Mouse (Mus musculus): ENCODE measurements around the gene Grwd1. TPM values are rescaled to one million over a fixed set of nuclear protein-coding genes. Genes with fewer than 3 reads are reported as not detected.

The Grwd1 gene
- polyA plus RNA-seq, 1 experiment from 2014 or later, result 67.9 TPM

DNA sequence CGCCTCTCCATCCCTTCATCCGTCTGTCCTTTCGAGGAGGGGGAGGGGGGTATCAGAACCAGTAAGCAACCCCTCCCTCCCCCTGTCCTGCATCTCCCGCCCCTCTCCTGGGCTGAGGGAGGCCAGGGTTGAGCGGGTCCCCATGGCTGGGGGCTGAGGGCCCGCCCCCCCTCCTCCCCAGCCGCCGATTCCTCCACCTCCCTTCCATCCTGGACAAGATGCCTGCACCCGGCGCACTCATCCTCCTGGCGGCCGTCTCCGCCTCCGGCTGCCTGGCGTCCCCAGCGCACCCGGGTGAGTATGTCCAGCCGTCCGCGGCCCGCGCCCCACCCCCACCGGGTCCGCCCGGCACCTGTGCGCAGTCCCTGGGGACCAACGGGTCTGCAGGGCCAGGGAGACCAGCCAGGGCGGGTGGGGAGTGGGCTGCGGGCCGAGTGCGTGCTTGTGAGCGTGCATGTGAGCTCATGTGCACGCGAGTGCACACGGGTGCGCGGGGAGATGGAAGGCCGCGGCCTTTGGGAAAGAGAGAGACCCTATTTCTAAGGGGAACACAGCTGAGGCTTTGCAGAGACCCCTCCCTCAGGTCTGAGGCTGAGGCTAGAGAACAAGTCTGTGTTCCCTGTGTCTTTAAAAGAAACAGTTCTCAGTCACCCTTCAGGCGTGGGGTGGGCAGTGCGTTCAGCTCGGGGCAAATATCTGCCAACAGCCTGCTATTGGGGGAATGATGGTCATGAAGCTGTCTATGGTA lies 45.2 kb downstream of the Grwd1 start:
- Histone ChIP-seq H3K4me3 (ENCODE audit: low read depth, low read length) (peak overlapping the region; percentile 71), H3K27ac (ENCODE audit: low read depth, low read length) (peak overlapping the region; percentile 85), H3K9me3 (ENCODE audit: control insufficient read depth, low read length) (no peaks in the 10 kb centered on the region), H3K9ac (ENCODE audit: low read length) (peak overlapping the region; percentile 82), H3K27me3 (ENCODE audit: control insufficient read depth, insufficient read depth, low read length) (peaks cover 2% of the 10 kb centered on the region; the same call in 1 of the 2 replicates), H3K36me3 (ENCODE audit: control insufficient read depth, insufficient read depth, low read length) (peaks cover 13% of the 10 kb centered on the region), H3K4me2 (peak overlapping the region; percentile 79), H3K4me1 (ENCODE audit: control insufficient read depth, insufficient read depth, low read length) (peaks cover 21% of the 10 kb centered on the region)
- DNase-seq (ENCODE audit: low spot score, missing footprints) (no peak), ATAC-seq (ENCODE audit: low FRiP score) (peak; percentile 65)
- WGBS, result under 1% methylated on average over 35 of the region's 42 CpGs

DNA sequence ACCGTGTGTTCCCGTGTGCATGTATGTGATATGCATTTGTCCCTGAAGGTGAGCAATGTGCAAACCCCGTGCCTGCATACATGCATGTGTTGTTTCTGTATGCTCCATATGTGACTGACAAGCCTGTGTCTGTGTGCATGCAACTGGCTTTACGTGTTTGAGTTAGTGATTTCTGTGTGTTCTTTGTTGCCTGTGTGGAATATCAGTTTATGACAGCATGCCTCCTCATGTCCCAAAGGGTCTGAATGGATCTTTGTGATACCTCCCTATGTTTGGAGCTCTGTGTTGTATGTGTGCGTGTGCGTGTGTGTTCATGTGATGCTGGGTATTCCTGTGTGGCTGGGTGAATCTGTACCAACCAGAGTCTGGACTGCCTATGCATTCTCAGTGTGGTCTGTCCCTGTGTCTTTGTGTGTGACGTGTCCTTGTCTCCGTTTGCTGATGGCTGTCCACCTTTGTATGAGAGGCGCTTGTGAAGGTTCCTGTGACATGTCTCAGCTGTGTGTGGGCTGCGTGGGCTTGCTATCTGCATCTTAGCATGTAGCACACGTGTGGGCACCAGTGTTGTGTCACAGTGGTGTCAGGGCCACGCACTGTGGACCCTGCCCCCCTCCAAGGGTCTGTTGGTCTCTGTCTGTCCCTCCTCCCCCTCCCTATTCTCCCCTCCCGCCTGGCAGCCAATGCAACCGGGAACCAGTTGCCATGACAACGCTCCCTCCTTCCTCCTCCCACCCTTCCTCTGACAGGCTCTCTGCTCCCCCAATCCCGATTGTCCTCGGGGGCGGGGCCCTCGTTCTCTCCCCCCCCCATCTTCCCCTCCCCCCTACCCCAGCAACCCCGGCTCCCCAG lies 46.0 kb downstream of the Grwd1 start, which contains the start of gene Sult2b1:
TSS of gene Sult2b1 (minus strand) at position 146 of the 849 bp plus-strand sequence.
- H3K27ac ChIP-seq (ENCODE audit: low read depth, low read length), result peak within 1 kb of the TSS; percentile 85
- DNase-seq (ENCODE audit: low spot score, missing footprints) (peak; percentile 98), ATAC-seq (ENCODE audit: low FRiP score) (peak; percentile 71)
- no peaks in the 10 kb centered on the region for H3K9me3 ChIP-seq (ENCODE audit: control insufficient read depth, low read length)
- H3K9ac ChIP-seq (ENCODE audit: low read length), result peak within 1 kb of the TSS; percentile 82
- peaks cover 21% of the 10 kb centered on the region for H3K4me1 ChIP-seq (ENCODE audit: control insufficient read depth, insufficient read depth, low read length)
- 24% methylated on average over 20 of the region's 20 CpGs for WGBS
- peak within 1 kb of the TSS; percentile 79 for H3K4me2 ChIP-seq
- peak within 1 kb of the TSS; percentile 71 for H3K4me3 ChIP-seq (ENCODE audit: low read depth, low read length)
- H3K27me3 ChIP-seq (ENCODE audit: control insufficient read depth, insufficient read depth, low read length), result peaks cover 2% of the 10 kb centered on the region; the same call in 1 of the 2 replicates
- H3K36me3 ChIP-seq (ENCODE audit: control insufficient read depth, insufficient read depth, low read length), result peaks cover 6% of the 10 kb centered on the region

DNA sequence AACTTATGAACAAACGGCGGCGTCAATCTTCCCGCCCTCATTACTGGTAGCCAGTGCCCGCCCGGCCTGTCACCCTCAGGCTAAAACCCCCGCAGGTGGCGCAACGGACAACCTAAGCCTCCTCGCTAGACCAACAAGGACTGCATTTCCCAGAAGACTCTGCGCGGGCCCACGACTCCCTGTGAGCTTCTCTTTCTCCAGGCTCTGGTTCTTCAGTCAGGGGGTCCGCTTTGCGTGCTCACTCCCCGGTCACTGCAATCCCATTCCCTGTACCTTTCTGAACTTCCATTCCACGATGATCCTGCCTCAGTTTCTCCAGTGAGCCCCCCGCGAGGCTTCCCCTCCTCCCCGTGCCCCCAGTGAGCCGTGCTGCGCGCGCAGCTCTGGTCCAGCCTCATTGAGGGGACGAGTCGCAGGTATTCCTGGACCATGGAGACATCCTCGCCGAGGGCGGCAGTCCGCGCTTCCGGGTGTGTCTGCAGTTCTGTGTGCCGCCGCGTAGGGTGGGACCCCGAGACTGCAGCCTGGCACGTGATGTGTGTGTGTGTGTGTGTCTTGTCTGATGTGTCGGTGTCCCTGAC lies 47.1 kb downstream of the Grwd1 start, which contains the start of gene Lmtk3:
TSS of gene Lmtk3 (plus strand) at position 228 of the 581 bp plus-strand sequence.
- Histone ChIP-seq H3K27me3 (ENCODE audit: control insufficient read depth, insufficient read depth, low read length) (peaks cover 2% of the 10 kb centered on the region; the same call in 1 of the 2 replicates), H3K4me2 (peak within 1 kb of the TSS; percentile 79), H3K4me3 (ENCODE audit: low read depth, low read length) (peak within 1 kb of the TSS; percentile 71), H3K4me1 (ENCODE audit: control insufficient read depth, insufficient read depth, low read length) (peaks cover 24% of the 10 kb centered on the region), H3K9ac (ENCODE audit: low read length) (peak within 1 kb of the TSS; percentile 82), H3K27ac (ENCODE audit: low read depth, low read length) (peak within 1 kb of the TSS; percentile 85), H3K9me3 (ENCODE audit: control insufficient read depth, low read length) (no peaks in the 10 kb centered on the region), H3K36me3 (ENCODE audit: control insufficient read depth, insufficient read depth, low read length) (peaks cover 3% of the 10 kb centered on the region; the same call in 1 of the 2 replicates)
- peak; percentile 97 for DNase-seq (ENCODE audit: low spot score, missing footprints)
- ATAC-seq (ENCODE audit: low FRiP score), result peak; percentile 23
- WGBS, result 0% methylated on average over 38 of the region's 38 CpGs

DNA sequence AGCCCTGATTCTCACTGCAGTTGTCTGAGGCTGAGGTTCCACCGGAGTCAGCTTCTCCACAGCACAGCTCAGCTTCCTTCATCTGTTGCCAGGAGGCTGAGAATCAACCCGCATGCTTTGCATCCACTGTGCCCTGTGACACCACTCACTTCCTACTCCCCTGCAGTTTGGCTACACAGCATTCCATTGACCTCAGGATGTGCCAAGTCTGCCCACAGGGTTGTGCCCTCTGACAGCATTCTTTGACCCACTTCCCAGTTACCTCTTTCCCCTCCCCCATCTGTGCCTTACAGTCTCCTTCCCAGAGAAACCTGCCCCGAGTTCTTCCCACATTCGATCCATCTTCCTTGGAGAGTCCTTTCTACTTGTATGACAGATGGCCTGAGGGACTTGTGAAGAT lies 48.5 kb downstream of the Grwd1 start:
- ATAC-seq (ENCODE audit: low FRiP score) (no peak), DNase-seq (ENCODE audit: low spot score, missing footprints) (peak; percentile 64)
- H3K9ac ChIP-seq (ENCODE audit: low read length), result no peak overlapping the region
- no peak overlapping the region for H3K4me3 ChIP-seq (ENCODE audit: low read depth, low read length)
- WGBS, result 74% methylated on average over 4 of the region's 4 CpGs
- no peak overlapping the region for H3K4me2 ChIP-seq
- H3K27ac ChIP-seq (ENCODE audit: low read depth, low read length), result no peak overlapping the region
- H3K27me3 ChIP-seq (ENCODE audit: control insufficient read depth, insufficient read depth, low read length), result peaks cover 2% of the 10 kb centered on the region; the same call in 1 of the 2 replicates
- no peaks in the 10 kb centered on the region for H3K36me3 ChIP-seq (ENCODE audit: control insufficient read depth, insufficient read depth, low read length)
- peaks cover 23% of the 10 kb centered on the region for H3K4me1 ChIP-seq (ENCODE audit: control insufficient read depth, insufficient read depth, low read length)
- H3K9me3 ChIP-seq (ENCODE audit: control insufficient read depth, low read length), result no peaks in the 10 kb centered on the region

DNA sequence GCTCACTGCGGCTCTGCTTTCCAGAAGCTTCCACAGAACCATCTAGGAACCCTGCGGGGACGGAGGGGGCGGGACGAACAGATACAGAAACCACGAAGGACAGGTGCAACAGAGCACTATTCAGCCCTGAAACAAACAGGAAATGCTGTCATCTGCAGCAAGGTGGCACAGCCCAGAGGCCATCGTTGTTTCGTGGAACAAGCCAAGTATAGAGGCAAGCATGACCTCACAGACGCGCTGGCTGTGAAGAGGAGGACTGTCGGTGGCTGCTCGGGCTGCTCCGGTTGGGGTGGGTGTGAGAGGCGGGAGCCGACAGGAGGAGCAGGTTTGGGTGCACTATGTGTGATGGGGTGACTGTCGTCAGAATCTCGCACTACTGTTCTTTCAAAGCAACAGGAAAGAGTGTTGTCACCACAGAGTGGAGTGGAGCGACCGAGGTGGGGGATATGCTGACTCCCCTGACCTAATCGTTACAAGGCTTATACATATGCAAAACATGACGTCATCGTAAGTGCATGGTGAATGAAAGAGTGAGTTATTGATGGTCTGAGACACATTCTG lies 51.6 kb downstream of the Grwd1 start:
- no peaks in the 10 kb centered on the region for H3K9me3 ChIP-seq (ENCODE audit: control insufficient read depth, low read length)
- H3K9ac ChIP-seq (ENCODE audit: low read length), result 0 out of 2 replicates have a peak overlapping the region, but pooled peaks have one; percentile 18
- no peak overlapping the region for H3K27ac ChIP-seq (ENCODE audit: low read depth, low read length)
- DNase-seq (ENCODE audit: low spot score, missing footprints) (peak; percentile 87), ATAC-seq (ENCODE audit: low FRiP score) (no peak)
- no peak overlapping the region; the same call in 1 of the 2 replicates for H3K4me3 ChIP-seq (ENCODE audit: low read depth, low read length)
- no peaks in the 10 kb centered on the region for H3K27me3 ChIP-seq (ENCODE audit: control insufficient read depth, insufficient read depth, low read length)
- peaks cover 7% of the 10 kb centered on the region for H3K4me1 ChIP-seq (ENCODE audit: control insufficient read depth, insufficient read depth, low read length)
- no peaks in the 10 kb centered on the region for H3K36me3 ChIP-seq (ENCODE audit: control insufficient read depth, insufficient read depth, low read length)
- peak overlapping the region; percentile 27 for H3K4me2 ChIP-seq
- WGBS, result 29% methylated on average over 22 of the region's 22 CpGs

- DNase-seq (ENCODE audit: low spot score, missing footprints) (no peak), ATAC-seq (ENCODE audit: low FRiP score) (no peak)
- Histone ChIP-seq H3K9ac (ENCODE audit: low read length) (no peak overlapping the region), H3K4me2 (no peak overlapping the region), H3K4me1 (ENCODE audit: control insufficient read depth, insufficient read depth, low read length) (peaks cover 3% of the 10 kb centered on the region; the same call in 1 of the 2 replicates), H3K27me3 (ENCODE audit: control insufficient read depth, insufficient read depth, low read length) (no peaks in the 10 kb centered on the region), H3K9me3 (ENCODE audit: control insufficient read depth, low read length) (no peaks in the 10 kb centered on the region), H3K4me3 (ENCODE audit: low read depth, low read length) (no peak overlapping the region), H3K27ac (ENCODE audit: low read depth, low read length) (no peak overlapping the region), H3K36me3 (ENCODE audit: control insufficient read depth, insufficient read depth, low read length) (no peaks in the 10 kb centered on the region)
- WGBS, result 83% methylated on average over 7 of the region's 7 CpGs
Observed at GRCm38 (mm10) chr7:45775237-45775636, 55.5 kb downstream of the Grwd1 start.

Other genes starting within 250 kb of the Grwd1 start
- gene Fgf21, start 215.5 kb downstream of the Grwd1 start, polyA plus RNA-seq (2014; fragmentation: Nextera tagmentation; extraction: Ambion mirVana), result not detected in 2 replicates
- gene Fut1, start 213.7 kb downstream of the Grwd1 start, polyA plus RNA-seq (2014; fragmentation: Nextera tagmentation; extraction: Ambion mirVana), result not detected in 2 replicates
- 0.10 and 0.29 TPM in 2 replicates for gene Izumo1, start 209.1 kb downstream of the Grwd1 start, polyA plus RNA-seq (2014; fragmentation: Nextera tagmentation; extraction: Ambion mirVana)
- 4.0 and 4.7 TPM in 2 replicates for gene Rasip1, start 203.5 kb downstream of the Grwd1 start, polyA plus RNA-seq (2014; fragmentation: Nextera tagmentation; extraction: Ambion mirVana)
- gene Mamstr, start 191.0 kb downstream of the Grwd1 start, polyA plus RNA-seq (2014; fragmentation: Nextera tagmentation; extraction: Ambion mirVana), result 1.8 and 2.1 TPM in 2 replicates
- gene Fut2, start 164.6 kb downstream of the Grwd1 start, polyA plus RNA-seq (2014; fragmentation: Nextera tagmentation; extraction: Ambion mirVana), result not detected in 2 replicates
- gene Ntn5, start 146.9 kb downstream of the Grwd1 start, polyA plus RNA-seq (2014; fragmentation: Nextera tagmentation; extraction: Ambion mirVana), result 0.21 TPM in 1 of 2 replicates, not detected in the other
- 0.19 and 0.36 TPM in 2 replicates for gene Sec1, start 136.5 kb downstream of the Grwd1 start, polyA plus RNA-seq (2014; fragmentation: Nextera tagmentation; extraction: Ambion mirVana)
- 3.3 and 6.3 TPM in 2 replicates for gene Car11, start 131.1 kb downstream of the Grwd1 start, polyA plus RNA-seq (2014; fragmentation: Nextera tagmentation; extraction: Ambion mirVana)
- gene Dbp, start 125.9 kb downstream of the Grwd1 start, polyA plus RNA-seq (2014; fragmentation: Nextera tagmentation; extraction: Ambion mirVana), result 2.2 and 3.5 TPM in 2 replicates
- gene Rpl18, start 115.5 kb downstream of the Grwd1 start, polyA plus RNA-seq (2014; fragmentation: Nextera tagmentation; extraction: Ambion mirVana), result 878 and 933 TPM in 2 replicates
- gene Sphk2, start 112.9 kb downstream of the Grwd1 start, polyA plus RNA-seq (2014; fragmentation: Nextera tagmentation; extraction: Ambion mirVana), result 11.8 and 14.9 TPM in 2 replicates
- 0.57 and 1.4 TPM in 2 replicates for gene Fam83e, start 109.7 kb downstream of the Grwd1 start, polyA plus RNA-seq (2014; fragmentation: Nextera tagmentation; extraction: Ambion mirVana)
- not detected in 2 replicates for gene Spaca4, start 105.1 kb downstream of the Grwd1 start, polyA plus RNA-seq (2014; fragmentation: Nextera tagmentation; extraction: Ambion mirVana)
- 4.6 and 4.8 TPM in 2 replicates for gene Lmtk3, start 47.2 kb downstream of the Grwd1 start, polyA plus RNA-seq (2014; fragmentation: Nextera tagmentation; extraction: Ambion mirVana)
- 1.5 and 2.4 TPM in 2 replicates for gene Sult2b1, start 46.3 kb downstream of the Grwd1 start, polyA plus RNA-seq (2014; fragmentation: Nextera tagmentation; extraction: Ambion mirVana)
- gene Cyth2, start 16.4 kb downstream of the Grwd1 start, polyA plus RNA-seq (2014; fragmentation: Nextera tagmentation; extraction: Ambion mirVana), result 224 and 225 TPM in 2 replicates
- gene Kcnj14, start 6.2 kb downstream of the Grwd1 start, polyA plus RNA-seq (2014; fragmentation: Nextera tagmentation; extraction: Ambion mirVana), result 0.69 and 0.75 TPM in 2 replicates
- 76.7 and 84.0 TPM in 2 replicates for gene Kdelr1, start 41.8 kb upstream of the Grwd1 start, polyA plus RNA-seq (2014; fragmentation: Nextera tagmentation; extraction: Ambion mirVana)
- gene Grin2d, start 47.4 kb upstream of the Grwd1 start, polyA plus RNA-seq (2014; fragmentation: Nextera tagmentation; extraction: Ambion mirVana), result 0.14 and 0.17 TPM in 2 replicates
- gene Syngr4, start 65.8 kb upstream of the Grwd1 start, polyA plus RNA-seq (2014; fragmentation: Nextera tagmentation; extraction: Ambion mirVana), result 0.63 and 1.3 TPM in 2 replicates
- gene Tmem143, start 66.0 kb upstream of the Grwd1 start, polyA plus RNA-seq (2014; fragmentation: Nextera tagmentation; extraction: Ambion mirVana), result 3.0 and 3.2 TPM in 2 replicates
- gene Emp3, start 90.5 kb upstream of the Grwd1 start, polyA plus RNA-seq (2014; fragmentation: Nextera tagmentation; extraction: Ambion mirVana), result 27.2 and 28.2 TPM in 2 replicates
- 2.0 and 2.4 TPM in 2 replicates for gene Ccdc114, start 93.1 kb upstream of the Grwd1 start, polyA plus RNA-seq (2014; fragmentation: Nextera tagmentation; extraction: Ambion mirVana)
- gene Abcc6, start 199.4 kb upstream of the Grwd1 start, polyA plus RNA-seq (2014; fragmentation: Nextera tagmentation; extraction: Ambion mirVana), result 0.03 and 0.44 TPM in 2 replicates
- gene Nomo1, start 202.8 kb upstream of the Grwd1 start, polyA plus RNA-seq (2014; fragmentation: Nextera tagmentation; extraction: Ambion mirVana), result 13.9 and 14.1 TPM in 2 replicates